29 mouse cellular contexts compared by ENCODE assay signal in genomic region chr5:150229086-150229485, GRCm38 (mm10).
"Had no signal": no experiment of that assay in that cellular context is flagged by ENCODE, and none has a peak within 500 bp of the region (broad histone marks: within the 10 kb centered on the region; RNA-seq: fewer than 3 reads in every experiment).

No protein-coding gene starts in this region.

- H3K4me2 ChIP-seq: heart, embryonic 11.5 days; heart, embryonic 13.5 days; heart, embryonic 15.5 days; hindbrain, embryonic 12.5 days; hindbrain, embryonic 14.5 days; intestine, embryonic 15.5 days; limb, embryonic 12.5 days; liver, embryonic 11.5 days; liver, embryonic 13.5 days; liver, embryonic 15.5 days had no signal

- ATAC-seq: hindbrain, embryonic 16.5 days; inflammation-experienced regulatory T-cells, adult 6 months; intestine, embryonic 15.5 days; intestine, postnatal 0 days; liver, postnatal 0 days had no signal

- H3K27me3 ChIP-seq: heart, embryonic 13.5 days; heart, embryonic 15.5 days; hindbrain, embryonic 12.5 days; intestine, embryonic 15.5 days; limb, embryonic 12.5 days; liver, embryonic 13.5 days; liver, embryonic 15.5 days had no signal

- H3K27ac ChIP-seq: gastrocnemius, adult 2 months; heart, adult 2 months; heart, embryonic 13.5 days; heart, embryonic 15.5 days; hindbrain, embryonic 10.5 days; hindbrain, embryonic 12.5 days; hindbrain, embryonic 14.5 days; intestine, embryonic 15.5 days; left cerebral cortex, adult 2 months; limb, embryonic 10.5 days; limb, embryonic 12.5 days; liver, embryonic 13.5 days; liver, embryonic 15.5 days had no signal

- H3K36me3 ChIP-seq: heart, embryonic 13.5 days; heart, embryonic 15.5 days; hindbrain, embryonic 10.5 days; hindbrain, embryonic 12.5 days; intestine, embryonic 15.5 days; limb, embryonic 10.5 days; limb, embryonic 12.5 days; liver, embryonic 13.5 days; liver, embryonic 15.5 days had no signal

- H3K9me3 ChIP-seq: intestine, embryonic 15.5 days; limb, embryonic 10.5 days had no signal

- DNase-seq: gastrocnemius, adult 2 months; gastrocnemius, postnatal 10 days; gastrocnemius, postnatal 25 days; heart, adult 2 months; heart, postnatal 14 days; heart, postnatal 4 days; kidney, adult 18-20 months; kidney, adult 8-10 months; kidney, postnatal 10 days; kidney, postnatal 25 days; kidney, postnatal 4 days; liver; liver, embryonic 13.5 days; liver, postnatal 0 days had no signal

- H3K9ac ChIP-seq: heart, embryonic 13.5 days; heart, embryonic 15.5 days; hindbrain, embryonic 12.5 days; hindbrain, embryonic 14.5 days; intestine, embryonic 15.5 days; limb, embryonic 12.5 days; liver, embryonic 13.5 days; liver, embryonic 15.5 days; liver, postnatal 0 days had no signal

- H3K4me1 ChIP-seq: intestine, embryonic 15.5 days; limb, embryonic 12.5 days had no signal

- H3K4me3 ChIP-seq: gastrocnemius, adult 2 months; heart, adult 2 months; heart, embryonic 13.5 days; heart, embryonic 15.5 days; hindbrain, embryonic 10.5 days; hindbrain, embryonic 12.5 days; intestine, embryonic 15.5 days; left cerebral cortex, adult 2 months; limb, embryonic 10.5 days; limb, embryonic 12.5 days; liver, embryonic 13.5 days; liver, embryonic 15.5 days had no signal
